Mouse (Mus musculus) forebrain, embryonic 11.5 days (tissue): ENCODE measurements around the gene Zfp677. TPM values are rescaled to one million over a fixed set of nuclear protein-coding genes. Genes with fewer than 3 reads are reported as not detected.
A peak's percentile ranks its signal among the peaks of the same experiment; 100 is the strongest.
"Not testable (repeated sequence)": the region's sequence is repeated elsewhere in the genome, so short reads cannot be mapped to it uniquely, and the experiment has no call there.

Experiments used
- ATAC-seq: fragments of 200-750 bp; cut with Nextera tagmentation; replicated peaks from 2 replicates; pipeline ENCODE4 v1.8.0; 2017; ENCODE audit warnings: moderate TSS enrichment; ENCODE audit not compliant: low FRiP score
- DNase-seq: peaks from one replicate; pipeline ENCODE4 v3.0.0-alpha.2; 2017; ENCODE audit warnings: low spot score
- H3K27ac ChIP-seq: fragments of 300-500 bp; sonication (generic); 2 replicates; pipeline ENCODE4 v1.5.1; 2014; ENCODE audit warnings: low read depth, low read length
- H3K27me3 ChIP-seq: fragments of 300-500 bp; sonication (generic); 2 replicates; pipeline ENCODE4 v1.6.1; 2014; ENCODE audit warnings: mild to moderate bottlenecking, low read length, mixed read lengths; ENCODE audit not compliant: control insufficient read depth, insufficient read depth
- H3K36me3 ChIP-seq: fragments of 300-500 bp; sonication (generic); 2 replicates; pipeline ENCODE4 v1.6.1; 2014; ENCODE audit warnings: mild to moderate bottlenecking, low read length, moderate library complexity, mixed read lengths; ENCODE audit not compliant: control insufficient read depth, insufficient read depth
- H3K4me1 ChIP-seq: fragments of 300-500 bp; sonication (generic); replicated peaks from 2 replicates; pipeline ENCODE4 v1.6.1; 2014; ENCODE audit warnings: low read length, mixed read lengths; ENCODE audit not compliant: control insufficient read depth, insufficient read depth
- H3K4me2 ChIP-seq: fragments of 300-500 bp; sonication (generic); 2 replicates; pipeline ENCODE4 v1.6.1; 2014; ENCODE audit warnings: low read depth, mild to moderate bottlenecking, low read length, moderate library complexity, mixed read lengths; ENCODE audit not compliant: severe bottlenecking
- H3K4me3 ChIP-seq: fragments of 300-500 bp; sonication (generic); 2 replicates; pipeline ENCODE4 v1.5.1; 2014; ENCODE audit warnings: low read depth, low read length
- H3K9ac ChIP-seq: fragments of 300-500 bp; sonication (generic); 2 replicates; pipeline ENCODE4 v1.6.1; 2014; ENCODE audit warnings: low read length
- H3K9me3 ChIP-seq: fragments of 300-500 bp; sonication (generic); 2 replicates; pipeline ENCODE4 v1.6.1; 2016; ENCODE audit warnings: low read length, mixed read lengths; ENCODE audit not compliant: control insufficient read depth
- whole genome bisulfite sequencing: fragments of 180-500 bp; shearing (Covaris S2); extraction: QIAGEN DNeasy Blood & Tissue Kit; methylation state at CpG from one replicate; pipeline ENCODE4 v1.1.7; 2014; 5-methylcytosine and 5-hydroxymethylcytosine counted together
- polyA plus RNA-seq: library from polyadenylated mRNA; unstranded; fragments of >200 nt; fragmentation: Nextera tagmentation; extraction: Ambion mirVana; gene quantifications from 2 replicates; pipeline ENCODE4 v1.2.1, GENCODE M21; 2014

Gene Zfp677
- polyA plus RNA-seq = 2.3 and 2.9 TPM in 2 replicates

- Histone ChIP-seq H3K4me3 (peak within 1 kb of the TSS; percentile 27), H3K9ac (peak within 1 kb of the TSS; percentile 44), H3K4me2 (peak within 1 kb of the TSS; percentile 63), H3K27ac (no peak within 1 kb of the TSS), H3K9me3 (no peaks in the 10 kb centered on the region), H3K4me1 (no peaks in the 10 kb centered on the region), H3K36me3 (no peaks in the 10 kb centered on the region), H3K27me3 (no peaks in the 10 kb centered on the region)
- WGBS = 4% methylated on average over 20 of the region's 20 CpGs
- DNase-seq (peak; percentile 68), ATAC-seq (peak; percentile 99)
These were observed at the start of gene Zfp677 for GRCm38 (mm10) chr17:21383391-21384056. TSS of gene Zfp677 (plus strand) at chr17:21383748.

DNA sequence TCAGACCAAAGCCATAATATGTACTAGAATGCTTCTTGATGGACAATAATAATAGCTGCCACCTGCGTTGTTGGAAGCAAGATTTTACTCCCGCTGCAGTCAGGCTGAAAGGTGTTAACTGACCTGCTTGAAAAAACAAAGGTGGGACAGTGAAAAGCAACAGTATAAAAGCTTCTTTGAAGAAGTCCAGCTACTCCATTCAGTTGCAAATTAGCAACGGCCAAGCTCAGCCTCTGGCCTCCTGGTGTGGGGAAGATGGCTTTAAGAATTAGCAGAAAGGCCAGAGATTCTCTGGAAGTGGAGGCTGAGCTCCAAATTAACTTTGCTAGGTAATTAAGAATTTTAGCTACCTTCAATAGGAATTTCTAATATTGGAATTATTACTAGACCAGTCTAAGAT, 15.5 kb upstream of the Zfp677 start:
- not testable (repeated sequence) for H3K4me1 ChIP-seq, H3K36me3 ChIP-seq, ATAC-seq, H3K27me3 ChIP-seq, H3K4me2 ChIP-seq, H3K4me3 ChIP-seq, H3K9me3 ChIP-seq, H3K27ac ChIP-seq, H3K9ac ChIP-seq, DNase-seq
- 16% methylated on average over 3 of the region's 3 CpGs for WGBS

DNA sequence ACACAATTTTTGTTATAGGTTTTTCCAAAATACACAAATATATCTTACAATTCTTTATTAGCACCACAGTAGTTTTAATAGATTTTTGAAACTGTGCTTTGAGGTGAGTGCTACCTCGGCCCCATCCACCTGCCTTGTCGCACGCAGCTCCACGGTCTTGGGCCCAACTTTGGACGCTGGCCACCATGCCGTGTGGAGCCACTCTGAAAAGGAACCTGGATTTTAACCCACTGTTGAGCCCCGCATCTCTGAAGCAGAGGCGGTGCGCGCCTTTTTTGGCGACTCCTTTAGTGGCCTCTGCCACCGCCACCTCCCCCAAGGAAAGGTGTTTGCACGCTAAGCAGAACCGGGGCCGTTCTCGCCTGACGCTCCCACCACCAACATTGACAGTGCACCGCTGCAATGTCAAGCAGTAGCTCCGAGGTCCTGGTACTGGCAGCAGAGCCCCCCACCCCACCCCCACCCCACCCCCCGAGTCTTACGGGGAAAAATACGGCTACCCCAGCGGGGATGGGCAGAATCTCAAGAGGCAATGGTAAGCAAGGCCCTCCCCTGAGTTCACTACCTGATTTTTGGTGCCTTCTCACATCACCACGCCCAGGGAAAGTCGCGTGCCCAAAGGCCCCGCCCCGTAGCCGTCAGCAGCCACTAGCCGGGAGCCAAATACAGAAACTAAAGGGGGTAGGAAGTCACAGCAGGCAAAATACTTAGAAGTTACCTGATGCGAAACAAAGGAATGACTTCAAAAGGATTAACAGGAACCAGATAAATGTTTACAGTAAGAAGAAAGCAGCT, 13.4 kb upstream of the Zfp677 start:
- H3K9me3 ChIP-seq = no peaks in the 10 kb centered on the region
- ATAC-seq = peak; percentile 51
- H3K36me3 ChIP-seq = no peaks in the 10 kb centered on the region
- WGBS = 15% methylated on average over 31 of the region's 31 CpGs
- peak overlapping the region; percentile 24; the same call in 1 of the 2 replicates for H3K4me3 ChIP-seq
- peak overlapping the region; percentile 23; the same call in 1 of the 2 replicates for H3K9ac ChIP-seq
- H3K4me2 ChIP-seq = peak overlapping the region; percentile 47
- H3K27me3 ChIP-seq = no peaks in the 10 kb centered on the region
- DNase-seq = no peak
- H3K4me1 ChIP-seq = no peaks in the 10 kb centered on the region
- no peak overlapping the region for H3K27ac ChIP-seq

DNA sequence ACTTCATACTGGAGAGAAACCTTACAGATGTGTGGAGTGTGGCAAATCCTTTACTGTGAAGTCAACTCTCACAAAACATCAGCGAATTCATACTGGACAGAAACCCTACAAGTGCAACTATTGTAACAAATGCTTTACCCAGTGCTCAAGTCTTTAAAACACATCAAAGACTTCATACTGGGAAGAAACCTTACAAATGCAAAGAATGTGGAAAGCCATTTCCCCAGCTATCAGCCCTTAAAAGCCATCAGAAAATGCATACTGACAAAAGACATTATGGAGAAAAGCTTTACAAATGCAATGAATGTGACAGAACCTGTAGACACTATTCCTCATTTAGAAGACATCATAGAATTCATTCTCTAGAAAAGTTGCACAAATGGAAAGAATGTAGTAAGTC, 8.2 kb upstream of the Zfp677 start:
- H3K4me1 ChIP-seq = no peaks in the 10 kb centered on the region
- DNase-seq = no peak
- H3K4me3 ChIP-seq = no peak overlapping the region
- no peak overlapping the region for H3K27ac ChIP-seq
- no peaks in the 10 kb centered on the region for H3K27me3 ChIP-seq
- H3K9me3 ChIP-seq = no peaks in the 10 kb centered on the region
- H3K36me3 ChIP-seq = no peaks in the 10 kb centered on the region
- H3K4me2 ChIP-seq = no peak overlapping the region
- 74% methylated on average over 1 of the region's 1 CpGs for WGBS
- no peak overlapping the region for H3K9ac ChIP-seq
- ATAC-seq = no peak

DNA sequence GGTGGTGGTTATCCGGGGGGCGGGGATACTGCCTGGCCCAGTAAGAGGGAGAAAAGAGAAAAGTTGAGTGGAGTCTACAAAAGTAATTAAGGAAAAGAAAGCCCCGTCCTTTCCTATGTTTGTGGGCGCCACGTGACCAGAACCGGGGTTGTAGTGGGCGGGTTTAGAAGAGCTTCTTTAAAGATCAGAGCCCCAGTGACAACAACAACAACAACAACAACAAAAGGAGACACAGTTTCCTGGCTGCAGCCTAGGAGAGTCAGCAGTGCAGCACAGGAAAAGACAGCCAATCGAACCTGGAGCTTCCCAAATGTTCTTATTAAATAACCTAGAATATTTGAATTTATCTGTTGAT, 486 bp downstream of the Zfp677 start:
- WGBS = 18% methylated on average over 8 of the region's 8 CpGs
- DNase-seq = no peak
- Histone ChIP-seq H3K9ac (peak overlapping the region; percentile 44), H3K4me3 (peak overlapping the region; percentile 27), H3K4me2 (peak overlapping the region; percentile 63), H3K36me3 (no peaks in the 10 kb centered on the region), H3K27me3 (no peaks in the 10 kb centered on the region), H3K4me1 (no peaks in the 10 kb centered on the region), H3K9me3 (no peaks in the 10 kb centered on the region), H3K27ac (no peak overlapping the region)
- ATAC-seq = peak; percentile 56; the same call in 1 of the 2 replicates

DNA sequence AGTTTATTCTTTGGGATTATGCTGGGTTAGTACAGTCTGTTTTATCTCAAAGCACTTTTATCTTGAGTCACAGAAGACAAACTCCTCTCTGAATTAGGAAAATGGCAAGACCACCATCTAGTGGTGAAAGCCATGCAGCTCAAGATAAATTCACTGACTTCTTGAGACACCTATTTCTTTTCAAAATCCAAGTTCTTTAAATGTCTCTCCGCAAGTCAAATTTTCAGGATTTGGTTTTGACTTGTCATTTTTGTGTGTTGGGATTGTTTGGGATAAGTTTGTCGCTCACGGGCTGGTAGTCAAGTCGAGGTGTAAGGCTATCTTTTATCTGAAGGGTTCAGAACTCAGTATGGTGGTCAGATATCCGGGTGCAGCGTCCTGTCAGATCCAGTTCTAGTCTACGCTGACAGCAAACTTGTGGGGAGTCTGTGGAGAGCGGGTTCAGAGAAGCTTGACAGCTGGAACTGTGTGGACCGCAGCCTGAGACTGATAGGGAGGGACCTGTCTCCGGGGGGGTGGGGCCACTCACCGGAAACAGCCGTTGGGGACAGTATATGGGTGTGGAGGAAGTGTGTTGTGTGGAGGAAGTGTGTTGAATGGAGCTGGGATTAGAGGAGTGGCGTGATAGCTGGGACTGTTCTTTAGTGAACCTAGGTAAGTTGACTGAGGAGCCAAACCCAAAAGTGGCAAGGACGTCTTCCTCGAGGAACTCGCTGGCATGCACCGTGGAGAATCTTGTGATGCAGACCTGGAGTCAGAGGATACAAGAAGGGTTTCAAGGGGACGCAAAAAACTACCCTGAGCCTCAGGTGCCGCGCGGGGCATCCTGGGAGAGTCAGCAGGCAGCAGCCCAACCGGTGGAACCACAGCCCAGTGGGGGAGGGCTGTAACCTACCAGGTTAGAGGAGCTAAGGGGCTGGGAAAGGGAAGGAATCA, 39.4 kb downstream of the Zfp677 start, which contains the start of gene Zfp54:
Zfp54 (plus strand) TSS at position 564 of the 936 bp plus-strand sequence.
- H3K4me3 ChIP-seq = peak within 1 kb of the TSS; percentile 40
- H3K9ac ChIP-seq = peak within 1 kb of the TSS; percentile 46
- under 1% methylated on average over 22 of the region's 22 CpGs for WGBS
- no peaks in the 10 kb centered on the region for H3K4me1 ChIP-seq
- no peaks in the 10 kb centered on the region for H3K9me3 ChIP-seq
- ATAC-seq = peak; percentile 99
- peak; percentile 70 for DNase-seq
- no peaks in the 10 kb centered on the region for H3K27me3 ChIP-seq
- no peaks in the 10 kb centered on the region for H3K36me3 ChIP-seq
- H3K27ac ChIP-seq = no peak within 1 kb of the TSS
- peak within 1 kb of the TSS; percentile 85 for H3K4me2 ChIP-seq

- not testable (repeated sequence) for H3K4me2 ChIP-seq, H3K9ac ChIP-seq, H3K4me1 ChIP-seq, H3K36me3 ChIP-seq, H3K4me3 ChIP-seq, H3K9me3 ChIP-seq, DNase-seq, H3K27me3 ChIP-seq, H3K27ac ChIP-seq, ATAC-seq
- WGBS = 83% methylated on average over 9 of the region's 9 CpGs
These were observed 55.4 kb downstream of the Zfp677 start for GRCm38 (mm10) chr17:21438806-21439400.
